Mouse (Mus musculus): Measurements from ENCODE around the gene Chd6.

- TF ChIP-seq POLR2A (IDR thresholded peaks at IDR 0.05; ENCODE audit: low read depth, low read length) (no peak), CTCF (IDR thresholded peaks at IDR 0.05; ENCODE audit: extremely low read depth, insufficient read depth, insufficient read length, insufficient replicate concordance) (no peak)
Measured at GRCm38 (mm10) chr2:160918154-160918929, 190.5 kb downstream of the Chd6 start.

Measured in spleen, adult 2 months (tissue).